Mouse (Mus musculus): Measurements from ENCODE around the gene Il4i1. TPM values are rescaled to one million over a fixed set of nuclear protein-coding genes. Genes with fewer than 3 reads are reported as not detected.

Il4i1 gene
- polyA plus RNA-seq, 1 experiment from 2014 or later: 0.78 TPM

- Histone ChIP-seq H3K4me1 (replicated peaks) (peaks cover 14% of the 10 kb centered on the region), H3K9ac (peak overlapping the region; percentile 45), H3K4me2 (replicated peaks) (peak overlapping the region; percentile 82), H3K27ac (no peak overlapping the region), H3K4me3 (replicated peaks) (peak overlapping the region; percentile 32), H3K36me3 (peaks cover 30% of the 10 kb centered on the region), H3K9me3 (no peaks in the 10 kb centered on the region), H3K27me3 (replicated peaks) (peaks cover 19% of the 10 kb centered on the region; the same call in 1 of the 2 replicates)
- WGBS: 3% methylated on average over 58 of the region's 58 CpGs
- peak; percentile 63 for ATAC-seq
These were observed 23.5 kb downstream of the Il4i1 start for GRCm38 (mm10) chr7:44839491-44840191.

GRCm38 (mm10) chr7:44840426-44840825, 24.2 kb downstream of the Il4i1 start:
- 56% methylated on average over 14 of the region's 14 CpGs for WGBS
- no peak overlapping the region for H3K4me3 ChIP-seq (replicated peaks)
- peaks cover 38% of the 10 kb centered on the region for H3K36me3 ChIP-seq
- H3K4me2 ChIP-seq (replicated peaks): peak overlapping the region; percentile 82
- ATAC-seq: no peak
- no peaks in the 10 kb centered on the region for H3K9me3 ChIP-seq
- H3K27me3 ChIP-seq (replicated peaks): peaks cover 19% of the 10 kb centered on the region; the same call in 1 of the 2 replicates
- H3K27ac ChIP-seq: no peak overlapping the region
- no peak overlapping the region for H3K9ac ChIP-seq
- peaks cover 14% of the 10 kb centered on the region for H3K4me1 ChIP-seq (replicated peaks)

GRCm38 (mm10) chr7:44841825-44842463, 25.8 kb downstream of the Il4i1 start:
- H3K9ac ChIP-seq: no peak overlapping the region; the same call in 1 of the 2 replicates

GRCm38 (mm10) chr7:44845006-44845405, 28.8 kb downstream of the Il4i1 start:
- no peak overlapping the region for H3K4me3 ChIP-seq (replicated peaks)
- 0 out of 2 replicates have a peak, but pooled peaks cover 6% of the 10 kb centered on the region for H3K27me3 ChIP-seq (replicated peaks)
- H3K9ac ChIP-seq: no peak overlapping the region
- H3K4me2 ChIP-seq (replicated peaks): no peak overlapping the region
- H3K4me1 ChIP-seq (replicated peaks): peaks cover 13% of the 10 kb centered on the region
- ATAC-seq: no peak
- 92% methylated on average over 10 of the region's 10 CpGs for WGBS
- H3K36me3 ChIP-seq: peaks cover 49% of the 10 kb centered on the region
- no peak overlapping the region for H3K27ac ChIP-seq
- H3K9me3 ChIP-seq: no peaks in the 10 kb centered on the region

More at GRCm38 (mm10) chr7:44841825-44842463, 25.8 kb downstream of the Il4i1 start:
- Histone ChIP-seq H3K4me2 (replicated peaks) (no peak overlapping the region), H3K4me1 (replicated peaks) (peaks cover 14% of the 10 kb centered on the region), H3K27ac (no peak overlapping the region), H3K27me3 (replicated peaks) (peaks cover 19% of the 10 kb centered on the region; the same call in 1 of the 2 replicates), H3K36me3 (peaks cover 49% of the 10 kb centered on the region), H3K9me3 (no peaks in the 10 kb centered on the region), H3K4me3 (replicated peaks) (no peak overlapping the region)
- 90% methylated on average over 8 of the region's 8 CpGs for WGBS
- no peak for ATAC-seq

GRCm38 (mm10) chr7:44846804-44847203, 30.6 kb downstream of the Il4i1 start:
- 89% methylated on average over 7 of the region's 7 CpGs for WGBS
- H3K27ac ChIP-seq: no peak overlapping the region
- no peak for ATAC-seq
- no peak overlapping the region for H3K9ac ChIP-seq
- H3K36me3 ChIP-seq: peaks cover 45% of the 10 kb centered on the region
- no peak overlapping the region for H3K4me3 ChIP-seq (replicated peaks)
- no peaks in the 10 kb centered on the region for H3K9me3 ChIP-seq
- peaks cover 21% of the 10 kb centered on the region for H3K4me1 ChIP-seq (replicated peaks)
- H3K27me3 ChIP-seq (replicated peaks): no peaks in the 10 kb centered on the region
- H3K4me2 ChIP-seq (replicated peaks): no peak overlapping the region

- ATAC-seq: no peak
- Histone ChIP-seq H3K9me3 (no peaks in the 10 kb centered on the region), H3K4me1 (replicated peaks) (peaks cover 27% of the 10 kb centered on the region), H3K27ac (peak overlapping the region; percentile 98; the same call in 1 of the 2 replicates), H3K4me3 (replicated peaks) (peak overlapping the region; percentile 71), H3K4me2 (replicated peaks) (peak overlapping the region; percentile 85), H3K27me3 (replicated peaks) (no peaks in the 10 kb centered on the region), H3K36me3 (peaks cover 42% of the 10 kb centered on the region), H3K9ac (peak overlapping the region; percentile 53)
- 65% methylated on average over 5 of the region's 5 CpGs for WGBS
These were observed 31.6 kb downstream of the Il4i1 start for GRCm38 (mm10) chr7:44847772-44848171.

GRCm38 (mm10) chr7:44848561-44849415, 32.6 kb downstream of the Il4i1 start, which contains the start of the genes Akt1s1 and Tbc1d17:
TSS of gene Akt1s1 (plus strand) at chr7:44848991.
TSS of gene Tbc1d17 (minus strand) at chr7:44849079.
- peak within 1 kb of the TSS; percentile 76 for H3K9ac ChIP-seq
- ATAC-seq: peak; percentile 86
- H3K36me3 ChIP-seq: peaks cover 38% of the 10 kb centered on the region
- H3K27ac ChIP-seq: peak within 1 kb of the TSS; percentile 98
- H3K4me2 ChIP-seq (replicated peaks): peak within 1 kb of the TSS; percentile 85
- WGBS: under 1% methylated on average over 54 of the region's 54 CpGs
- H3K27me3 ChIP-seq (replicated peaks): no peaks in the 10 kb centered on the region
- peaks cover 36% of the 10 kb centered on the region for H3K4me1 ChIP-seq (replicated peaks)
- peak within 1 kb of the TSS; percentile 71 for H3K4me3 ChIP-seq (replicated peaks)
- no peaks in the 10 kb centered on the region for H3K9me3 ChIP-seq

GRCm38 (mm10) chr7:44849416-44850111, 33.4 kb downstream of the Il4i1 start:
- peaks cover 32% of the 10 kb centered on the region for H3K36me3 ChIP-seq
- peaks cover 41% of the 10 kb centered on the region for H3K4me1 ChIP-seq (replicated peaks)
- H3K27me3 ChIP-seq (replicated peaks): no peaks in the 10 kb centered on the region
- H3K9ac ChIP-seq: peak overlapping the region; percentile 76
- H3K4me3 ChIP-seq (replicated peaks): peak overlapping the region; percentile 71
- H3K9me3 ChIP-seq: no peaks in the 10 kb centered on the region
- peak; percentile 72 for ATAC-seq
- H3K4me2 ChIP-seq (replicated peaks): peak overlapping the region; percentile 85
- WGBS: under 1% methylated on average over 40 of the region's 41 CpGs
- H3K27ac ChIP-seq: peak overlapping the region; percentile 98

GRCm38 (mm10) chr7:44850146-44850545, 34.0 kb downstream of the Il4i1 start:
- H3K4me3 ChIP-seq (replicated peaks): peak overlapping the region; percentile 71
- H3K4me1 ChIP-seq (replicated peaks): peaks cover 47% of the 10 kb centered on the region
- no peaks in the 10 kb centered on the region for H3K27me3 ChIP-seq (replicated peaks)
- under 1% methylated on average over 33 of the region's 33 CpGs for WGBS
- no peaks in the 10 kb centered on the region for H3K9me3 ChIP-seq
- peak; percentile 52 for ATAC-seq
- peaks cover 26% of the 10 kb centered on the region for H3K36me3 ChIP-seq
- H3K27ac ChIP-seq: peak overlapping the region; percentile 98
- H3K4me2 ChIP-seq (replicated peaks): peak overlapping the region; percentile 85
- peak overlapping the region; percentile 76 for H3K9ac ChIP-seq

GRCm38 (mm10) chr7:44850789-44851624, 34.8 kb downstream of the Il4i1 start:
- H3K27me3 ChIP-seq (replicated peaks): no peaks in the 10 kb centered on the region
- peak overlapping the region; percentile 85 for H3K4me2 ChIP-seq (replicated peaks)
- peaks cover 51% of the 10 kb centered on the region for H3K4me1 ChIP-seq (replicated peaks)
- peak overlapping the region; percentile 71 for H3K4me3 ChIP-seq (replicated peaks)
- H3K9me3 ChIP-seq: no peaks in the 10 kb centered on the region
- H3K27ac ChIP-seq: peak overlapping the region; percentile 98
- peaks cover 18% of the 10 kb centered on the region for H3K36me3 ChIP-seq
- 71% methylated on average over 8 of the region's 8 CpGs for WGBS
- H3K9ac ChIP-seq: peak overlapping the region; percentile 76
- ATAC-seq: no peak

Measured in intestine, embryonic 15.5 days (tissue).